Mouse (Mus musculus) spleen, adult 12 weeks (tissue): Measurements from ENCODE around the gene Snapc3.

ENCODE experiments used
- DNase-seq: peaks from one replicate; pipeline ENCODE4 v3.0.0; 2022; ENCODE audit warnings: low spot score

Gene Snapc3

GRCm38 (mm10) chr4:83417160-83417819 lies at the start of gene Snapc3:
Gene Snapc3, plus strand, starts transcription at chr4:83417724.
- peak; percentile 92 for DNase-seq

DNA sequence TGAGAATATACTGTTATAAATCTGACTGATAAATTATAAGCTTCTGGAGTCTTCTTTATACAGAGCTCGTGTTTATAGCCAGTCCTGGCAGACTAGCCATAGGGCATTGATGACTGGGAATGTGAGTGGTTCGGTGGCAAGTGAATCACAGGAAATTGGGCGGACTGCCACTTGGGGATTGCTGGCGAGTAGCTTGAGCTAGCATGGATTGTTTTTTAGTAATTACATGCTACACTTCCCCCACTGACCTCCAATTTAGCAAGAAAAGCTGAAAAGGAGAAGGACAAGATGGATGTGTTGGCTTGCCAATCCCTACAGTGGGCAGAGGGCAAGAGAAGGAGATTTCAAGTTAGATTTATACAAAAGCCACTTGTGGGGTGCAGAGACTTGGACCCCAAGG lies 44.1 kb upstream of the Snapc3 start:
- no peak for DNase-seq

GRCm38 (mm10) chr4:83375650-83376049 lies 41.9 kb upstream of the Snapc3 start:
- no peak for DNase-seq

- no peak for DNase-seq
Observed at GRCm38 (mm10) chr4:83376461-83377015, 41.0 kb upstream of the Snapc3 start.

- DNase-seq, result no peak
Observed at GRCm38 (mm10) chr4:83379036-83379435, 38.5 kb upstream of the Snapc3 start.

DNA sequence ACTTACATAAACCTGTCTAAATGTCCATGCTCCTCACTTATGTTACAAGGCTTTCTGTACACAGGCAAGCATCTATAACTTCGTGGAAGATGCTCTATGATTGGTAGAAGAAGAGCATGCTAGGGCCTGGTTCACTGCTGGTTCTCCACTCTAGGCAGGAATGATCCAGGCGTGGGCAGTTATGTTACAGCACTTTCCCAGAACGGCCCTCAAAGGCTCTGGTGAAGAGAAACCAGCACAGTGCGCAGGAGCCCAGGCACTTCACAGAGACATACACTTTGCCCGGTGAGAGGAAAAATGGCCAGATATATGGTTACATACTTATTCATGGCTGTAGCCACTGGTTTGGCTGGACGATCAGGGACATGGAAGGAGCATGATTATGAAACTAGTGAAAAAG lies 37.8 kb upstream of the Snapc3 start:
- no peak for DNase-seq

GRCm38 (mm10) chr4:83380266-83380665 lies 37.3 kb upstream of the Snapc3 start:
- DNase-seq, result no peak

- peak; percentile 35 for DNase-seq
Observed at GRCm38 (mm10) chr4:83383899-83384490, 33.5 kb upstream of the Snapc3 start.

DNA sequence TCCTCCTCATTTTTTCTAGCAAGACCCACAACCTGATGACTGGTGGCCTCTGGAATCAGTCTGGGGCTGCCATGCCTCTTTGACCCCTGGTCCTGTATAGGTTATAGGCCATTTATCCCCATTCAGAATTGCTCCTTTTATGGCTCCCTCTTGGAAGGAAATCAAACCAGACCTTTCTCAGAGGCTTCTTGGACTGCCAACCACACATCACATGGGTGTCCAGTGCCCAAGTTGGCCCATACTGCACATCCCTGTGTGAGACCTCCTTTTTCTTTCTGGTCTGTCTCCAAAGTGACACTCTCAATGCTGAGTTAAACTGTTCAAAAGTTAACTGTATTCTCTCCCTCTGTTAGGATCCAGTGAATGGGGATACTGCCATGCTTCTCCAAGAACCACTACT lies 32.4 kb upstream of the Snapc3 start:
- no peak for DNase-seq

GRCm38 (mm10) chr4:83390551-83390950 lies 27.0 kb upstream of the Snapc3 start:
- DNase-seq, result no peak

DNA sequence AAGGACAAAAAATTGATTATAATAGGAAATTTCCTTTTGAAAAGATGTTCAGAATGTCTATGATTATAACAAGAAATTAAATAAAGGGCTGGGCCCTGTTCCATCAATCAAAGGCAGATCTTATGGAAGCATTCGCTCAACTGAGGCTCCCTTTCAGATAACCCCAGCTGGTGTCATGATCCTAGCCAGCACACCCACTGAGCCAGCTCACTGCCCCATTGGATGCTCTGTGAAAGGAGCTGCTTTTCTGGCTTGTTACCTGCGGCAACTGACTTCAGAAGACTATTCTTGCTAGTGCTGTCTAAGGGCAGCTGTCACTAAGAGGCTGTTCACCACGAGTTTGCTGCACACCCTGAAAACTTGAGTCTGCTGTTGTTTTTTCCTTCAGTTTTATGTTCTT lies 25.6 kb upstream of the Snapc3 start:
- DNase-seq, result no peak

DNA sequence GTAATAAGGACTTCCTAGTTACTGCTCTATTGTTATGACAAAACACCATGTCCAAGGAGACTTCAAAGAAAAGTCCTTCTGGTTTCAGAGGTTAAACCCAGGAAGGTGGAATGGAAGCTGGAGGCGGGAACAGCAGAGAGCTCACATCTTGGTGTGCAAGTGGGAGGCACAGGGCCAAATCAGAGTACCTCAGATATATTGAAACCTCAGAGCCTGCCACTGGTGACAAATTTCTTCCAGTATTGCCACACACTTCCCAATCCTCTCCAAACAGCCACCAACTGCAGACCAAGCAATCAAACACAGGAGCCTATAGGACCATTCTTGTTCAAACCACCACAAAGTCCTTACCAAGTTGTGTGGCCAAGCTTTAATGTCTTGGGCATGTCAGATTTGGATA lies 23.8 kb upstream of the Snapc3 start:
- no peak for DNase-seq

DNA sequence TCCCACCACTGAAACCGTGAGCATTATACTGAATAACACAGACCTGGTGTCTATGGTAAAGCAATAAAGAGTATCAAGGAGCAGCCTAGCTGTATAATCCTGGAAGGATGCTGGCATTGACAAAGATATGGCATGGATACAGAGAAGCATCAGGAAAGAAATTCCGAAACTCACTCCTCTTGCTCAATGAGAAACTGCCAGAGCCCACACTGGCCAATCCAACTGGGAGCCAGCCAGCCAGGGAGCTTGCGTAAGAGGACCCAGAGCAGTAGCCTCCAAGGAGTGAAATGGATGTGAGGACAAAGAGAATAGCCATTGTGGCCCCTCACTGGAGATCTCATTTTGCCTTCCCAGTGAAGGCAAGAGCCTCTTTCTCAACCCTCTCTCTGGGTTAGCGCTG lies 21.2 kb upstream of the Snapc3 start:
- no peak for DNase-seq

DNA sequence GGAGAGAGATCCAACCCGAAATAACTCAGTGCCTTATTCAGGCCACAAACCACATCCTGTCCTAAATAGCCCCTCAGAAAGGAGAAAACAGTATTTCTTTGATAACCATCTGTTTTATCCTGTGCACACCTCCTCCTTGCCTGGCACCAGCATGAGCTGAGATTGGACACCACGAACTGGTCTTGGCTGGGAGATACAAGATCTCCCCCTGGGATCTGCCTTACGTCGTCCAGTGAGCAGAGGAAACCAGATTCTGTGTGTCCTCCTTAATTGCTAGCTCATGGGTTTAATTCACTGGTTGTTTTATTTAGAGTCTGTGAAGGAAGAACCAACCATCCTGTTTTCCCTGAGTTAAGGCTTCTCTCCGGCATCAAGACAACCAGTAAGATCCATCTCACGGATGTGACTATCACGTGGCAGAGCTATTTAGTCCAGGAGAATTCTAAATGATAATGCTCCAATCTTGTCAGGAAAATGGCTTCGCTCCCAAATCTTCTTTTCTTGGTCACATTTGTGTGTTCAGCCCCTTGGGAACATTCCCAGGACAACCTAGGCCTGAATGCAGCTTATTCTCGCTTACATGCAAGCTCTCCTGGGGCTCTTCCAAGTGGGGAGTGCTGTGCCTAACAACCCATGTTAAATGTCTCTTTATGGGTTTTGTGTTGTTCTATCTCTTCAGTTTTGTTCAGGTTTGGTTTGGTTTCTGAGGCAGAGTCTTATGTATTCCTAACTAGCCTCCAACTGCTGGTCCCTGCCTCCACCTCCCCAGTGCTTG lies 20.3 kb upstream of the Snapc3 start:
- no peak for DNase-seq

GRCm38 (mm10) chr4:83398527-83398926 lies 19.0 kb upstream of the Snapc3 start:
- no peak for DNase-seq

DNA sequence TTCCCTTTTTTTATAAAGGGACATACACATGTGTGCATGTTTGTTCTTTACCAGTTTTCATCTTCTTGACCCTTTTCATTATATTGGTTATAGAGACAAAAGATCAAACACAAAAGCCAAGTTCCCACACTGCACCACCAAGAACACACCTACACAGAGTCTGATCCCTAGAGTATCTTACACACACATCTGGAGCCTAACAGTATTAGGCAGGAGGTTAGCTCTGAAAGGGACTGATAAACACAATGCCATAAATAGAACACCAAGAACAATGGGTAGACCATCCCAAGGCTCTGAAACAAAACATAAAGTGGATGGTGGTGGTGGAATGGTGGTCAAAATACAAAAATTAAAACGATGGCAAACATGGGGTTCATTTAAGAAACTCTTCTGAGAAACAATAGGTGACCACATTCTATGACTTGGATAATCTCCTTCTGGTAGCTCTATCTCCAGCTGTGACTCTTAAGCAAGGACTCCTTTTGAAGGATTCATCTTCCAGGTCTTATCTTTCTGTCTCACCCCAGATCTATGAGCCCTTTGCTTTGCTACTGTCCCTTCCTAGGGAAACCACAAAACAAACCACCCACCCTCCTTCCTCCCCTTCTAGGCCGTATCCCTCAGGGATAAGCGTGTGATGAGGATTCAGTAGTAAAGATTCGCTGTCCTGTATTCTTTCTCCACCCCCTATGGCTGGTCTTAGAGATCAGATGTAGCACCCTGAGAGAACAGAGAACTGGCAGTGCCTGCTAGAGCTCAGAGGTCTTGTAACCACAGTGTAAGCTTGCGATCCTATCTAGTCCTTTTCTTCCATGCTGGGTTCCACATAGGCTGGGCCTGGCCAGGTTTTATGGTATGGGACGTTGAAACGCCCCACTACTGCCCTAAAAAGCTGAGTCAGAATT lies 16.6 kb upstream of the Snapc3 start:
- no peak for DNase-seq

- no peak for DNase-seq
Observed at GRCm38 (mm10) chr4:83401712-83402111, 15.8 kb upstream of the Snapc3 start.

- no peak for DNase-seq
Observed at GRCm38 (mm10) chr4:83407688-83408087, 9.8 kb upstream of the Snapc3 start.

DNA sequence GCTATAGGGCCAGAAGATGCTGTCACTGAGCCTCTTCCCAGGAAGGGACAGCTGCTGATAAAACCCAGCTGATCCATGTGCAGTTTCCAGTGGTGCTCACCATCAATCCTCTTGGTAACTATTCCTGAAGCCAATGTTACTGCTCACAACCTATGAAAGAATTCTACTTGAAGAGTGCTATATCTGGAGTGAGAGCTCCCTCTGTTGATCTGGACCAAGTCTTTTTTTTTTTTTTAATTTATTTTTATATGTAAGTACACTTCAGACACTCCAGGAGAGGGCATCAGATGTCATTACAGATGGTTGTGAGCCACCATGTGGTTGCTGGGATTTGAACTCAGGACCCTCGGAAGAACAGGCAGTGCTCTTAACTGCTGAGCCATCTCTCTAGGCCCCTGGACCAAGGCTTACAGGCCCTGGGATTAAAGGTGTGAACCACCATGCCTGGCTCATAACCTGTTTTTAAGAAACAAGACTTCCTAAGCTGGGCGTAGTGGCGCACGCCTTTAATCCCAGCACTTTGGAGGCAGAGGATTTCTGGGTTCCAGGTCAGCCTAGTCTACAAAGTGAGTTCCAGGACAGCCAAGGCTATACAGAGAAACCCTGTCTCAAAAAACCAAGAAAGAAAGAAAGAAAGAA lies 7.5 kb upstream of the Snapc3 start:
- no peak for DNase-seq

- DNase-seq, result no peak
Observed at GRCm38 (mm10) chr4:83412060-83412459, 5.5 kb upstream of the Snapc3 start.

DNA sequence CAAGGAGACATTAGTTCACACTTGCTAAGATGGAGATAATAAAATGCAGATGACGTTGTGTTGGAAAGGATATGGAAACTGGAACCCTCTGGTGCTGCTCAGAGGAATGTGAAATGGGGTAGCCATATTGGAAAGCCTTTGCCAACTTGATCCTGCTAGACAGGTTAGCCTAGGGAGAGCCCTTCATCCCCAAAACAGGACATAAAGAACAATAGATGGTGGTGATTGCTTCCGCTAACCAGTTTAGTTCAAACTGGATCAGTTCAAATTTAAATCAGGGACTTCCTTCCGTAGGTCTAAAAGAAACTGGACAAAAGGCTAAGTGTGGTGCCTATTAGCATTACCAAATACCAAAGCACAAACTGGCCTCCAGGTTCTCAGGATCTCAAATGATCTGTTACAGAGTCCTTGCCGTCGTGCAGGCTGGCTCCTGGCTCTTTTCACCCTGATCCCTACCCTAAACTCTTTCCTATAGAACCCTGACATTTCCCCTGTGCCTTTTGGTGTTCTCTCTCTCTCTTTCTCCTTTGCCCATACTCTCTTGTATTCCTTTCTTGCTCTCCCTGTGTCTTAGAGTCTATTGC lies 3.2 kb upstream of the Snapc3 start:
- DNase-seq, result no peak
